Mouse (Mus musculus) mouse embryonic stem cell (cell line): ENCODE results near the gene 2310022B05Rik.

Experiments
- in situ Hi-C, 2 experiments: fragments of 300-500 bp; cut with MboI; formaldehyde crosslinking; loops; 1 replicate in 1 of 2; 3 replicates in 1 of 2; pipeline ENCODE4 v1.14.3; 2019 to 2020; ENCODE audit warnings: low sequenced_read_pairs in 2 of 2, low pct_unique_long_range_greater_than_20kb in 1 of 2, mixed read lengths in 1 of 2; ENCODE audit not compliant: unreplicated experiment in 1 of 2

Gene 2310022B05Rik

GRCm38 (mm10) chr8:124663874-124664230 lies 683 bp upstream of the 2310022B05Rik start:
- in situ Hi-C loops: no loop called here

GRCm38 (mm10) chr8:124662446-124663111 lies 590 bp downstream of the 2310022B05Rik start:
- in situ Hi-C loops: no loop called here

GRCm38 (mm10) chr8:124661781-124662180 lies 1.4 kb downstream of the 2310022B05Rik start:
- in situ Hi-C loops: no loop called here

GRCm38 (mm10) chr8:124658415-124658814 lies 4.8 kb downstream of the 2310022B05Rik start:
- in situ Hi-C loops: no loop called here

- in situ Hi-C loops: no loop called here
Measured at GRCm38 (mm10) chr8:124657961-124658360, 5.2 kb downstream of the 2310022B05Rik start.

GRCm38 (mm10) chr8:124653568-124654475 lies 9.3 kb downstream of the 2310022B05Rik start:
- in situ Hi-C loops: no loop called here

- in situ Hi-C loops: no loop called here
Measured at GRCm38 (mm10) chr8:124652546-124652945, 10.6 kb downstream of the 2310022B05Rik start.

- in situ Hi-C loops: no loop called here
Measured at GRCm38 (mm10) chr8:124651776-124652175, 11.4 kb downstream of the 2310022B05Rik start.

GRCm38 (mm10) chr8:124648311-124648710 lies 14.9 kb downstream of the 2310022B05Rik start:
- in situ Hi-C loops: no loop called here

- in situ Hi-C loops: no loop called here
Measured at GRCm38 (mm10) chr8:124643540-124644339, 19.4 kb downstream of the 2310022B05Rik start.

GRCm38 (mm10) chr8:124641599-124641998 lies 21.6 kb downstream of the 2310022B05Rik start:
- in situ Hi-C loops: no loop called here

GRCm38 (mm10) chr8:124635247-124635502 lies 28.0 kb downstream of the 2310022B05Rik start:
- in situ Hi-C loops: no loop called here

- in situ Hi-C loops: no loop called here
Measured at GRCm38 (mm10) chr8:124634411-124635246, 28.5 kb downstream of the 2310022B05Rik start.

GRCm38 (mm10) chr8:124633001-124633703 lies 30.0 kb downstream of the 2310022B05Rik start:
- in situ Hi-C loops: no loop called here

GRCm38 (mm10) chr8:124631966-124632365 lies 31.2 kb downstream of the 2310022B05Rik start:
- in situ Hi-C loops: no loop called here

GRCm38 (mm10) chr8:124630891-124631290 lies 32.3 kb downstream of the 2310022B05Rik start:
- in situ Hi-C loops: no loop called here

GRCm38 (mm10) chr8:124630489-124630888 lies 32.7 kb downstream of the 2310022B05Rik start:
- in situ Hi-C loops: no loop called here

- in situ Hi-C loops: no loop called here
Measured at GRCm38 (mm10) chr8:124626251-124626650, 36.9 kb downstream of the 2310022B05Rik start.
